Mouse (Mus musculus): Measurements from ENCODE around the gene Scn9a. TPM values are rescaled to one million over a fixed set of nuclear protein-coding genes. Genes with fewer than 3 reads are reported as not detected.

The Scn9a gene
- total RNA-seq, 2 experiments from 2014 or later: not detected

DNA sequence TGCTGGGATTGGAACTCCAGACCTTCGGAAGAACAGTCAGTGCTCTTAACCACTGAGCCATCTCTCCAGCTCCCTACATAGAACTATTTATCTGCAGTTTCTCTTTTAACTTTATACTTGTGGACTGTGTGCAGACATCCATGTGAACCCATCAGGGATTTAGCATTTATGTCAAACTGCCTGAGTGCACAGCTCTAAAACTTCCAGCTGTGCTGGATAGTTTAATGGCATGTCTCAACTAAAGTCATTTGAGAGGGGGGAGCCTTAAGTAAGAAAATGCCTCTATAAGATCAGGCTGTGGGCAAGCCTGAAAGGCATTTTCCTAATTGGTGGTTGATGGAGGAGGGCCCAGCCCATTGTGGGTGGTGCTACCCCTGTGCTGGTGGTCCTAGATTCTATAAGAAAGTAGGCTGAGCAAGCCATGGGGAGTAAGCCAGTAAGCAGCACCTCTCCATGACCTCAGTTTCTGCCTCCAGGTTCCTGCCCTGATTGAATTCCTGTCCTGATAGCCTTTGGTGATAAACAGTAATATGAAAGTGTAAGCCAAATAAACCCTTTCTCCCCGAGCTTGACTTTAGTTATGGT, 169.8 kb downstream of the Scn9a start:
- no peak for ATAC-seq (replicated peaks; ENCODE audit: low FRiP score, poor library complexity, severe bottlenecking)

DNA sequence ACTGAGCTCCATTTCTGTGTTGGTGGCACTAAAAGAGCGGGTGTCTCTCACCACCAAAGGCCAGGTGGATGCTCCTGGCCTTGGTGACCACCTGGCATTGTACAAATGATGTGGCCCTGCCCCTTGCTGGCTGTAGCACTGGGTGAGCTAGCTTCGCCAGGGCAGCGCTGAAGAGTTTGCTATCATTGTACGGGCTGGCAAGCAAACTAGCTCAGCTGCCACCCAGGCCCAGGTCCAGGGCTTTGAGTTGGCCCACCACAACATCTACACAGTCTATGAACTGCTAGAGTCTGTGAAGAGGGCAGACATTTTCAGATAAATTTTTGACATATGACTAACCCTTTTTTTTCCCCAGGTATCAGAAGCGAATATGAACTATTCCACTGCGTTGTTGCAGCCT, 170.8 kb downstream of the Scn9a start:
- no peak for ATAC-seq (replicated peaks; ENCODE audit: low FRiP score, poor library complexity, severe bottlenecking)

DNA sequence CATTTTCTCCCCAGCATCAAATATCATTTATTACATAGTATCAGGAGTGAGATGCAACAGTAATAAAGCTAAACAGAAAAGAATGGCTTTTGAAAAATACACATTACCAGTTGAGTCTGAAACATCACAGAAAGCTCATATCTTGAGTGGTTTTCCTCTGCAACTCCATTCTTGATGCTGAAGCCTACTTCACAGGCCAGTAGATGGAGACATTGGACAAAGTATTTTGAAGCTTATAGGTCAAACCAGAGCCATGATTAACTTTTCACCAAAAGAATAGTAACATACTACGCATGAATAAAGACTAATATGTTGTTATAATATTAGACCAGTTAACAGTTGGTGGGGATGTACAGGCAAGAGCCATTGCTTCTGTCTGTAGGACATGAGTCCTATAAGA, 172.3 kb downstream of the Scn9a start:
- ATAC-seq (replicated peaks; ENCODE audit: low FRiP score, poor library complexity, severe bottlenecking): no peak

DNA sequence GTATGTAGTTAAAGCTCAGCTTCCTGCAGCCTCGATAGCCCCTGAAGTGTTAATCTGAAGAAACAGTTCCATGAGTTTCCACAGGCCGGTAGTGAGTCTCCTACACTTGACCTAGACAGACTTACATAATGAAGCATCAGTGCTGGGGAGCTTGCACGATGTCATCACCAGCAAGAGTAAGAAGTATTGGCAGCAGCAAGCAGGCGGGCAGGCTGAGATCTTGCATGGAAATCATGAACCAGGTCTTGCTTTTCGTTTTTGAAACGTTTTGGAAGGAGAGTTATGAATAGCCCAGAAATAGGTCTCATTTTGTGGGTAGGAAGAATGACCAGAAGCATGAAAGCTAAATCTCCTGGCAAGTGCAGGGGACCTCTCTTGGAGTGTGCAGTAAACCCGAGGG, 194.1 kb downstream of the Scn9a start, which contains the start of gene Scn1a:
Scn1a (minus strand) TSS at position 130 of the 400 bp plus-strand sequence.
- no peak for ATAC-seq (replicated peaks; ENCODE audit: low FRiP score, poor library complexity, severe bottlenecking)

DNA sequence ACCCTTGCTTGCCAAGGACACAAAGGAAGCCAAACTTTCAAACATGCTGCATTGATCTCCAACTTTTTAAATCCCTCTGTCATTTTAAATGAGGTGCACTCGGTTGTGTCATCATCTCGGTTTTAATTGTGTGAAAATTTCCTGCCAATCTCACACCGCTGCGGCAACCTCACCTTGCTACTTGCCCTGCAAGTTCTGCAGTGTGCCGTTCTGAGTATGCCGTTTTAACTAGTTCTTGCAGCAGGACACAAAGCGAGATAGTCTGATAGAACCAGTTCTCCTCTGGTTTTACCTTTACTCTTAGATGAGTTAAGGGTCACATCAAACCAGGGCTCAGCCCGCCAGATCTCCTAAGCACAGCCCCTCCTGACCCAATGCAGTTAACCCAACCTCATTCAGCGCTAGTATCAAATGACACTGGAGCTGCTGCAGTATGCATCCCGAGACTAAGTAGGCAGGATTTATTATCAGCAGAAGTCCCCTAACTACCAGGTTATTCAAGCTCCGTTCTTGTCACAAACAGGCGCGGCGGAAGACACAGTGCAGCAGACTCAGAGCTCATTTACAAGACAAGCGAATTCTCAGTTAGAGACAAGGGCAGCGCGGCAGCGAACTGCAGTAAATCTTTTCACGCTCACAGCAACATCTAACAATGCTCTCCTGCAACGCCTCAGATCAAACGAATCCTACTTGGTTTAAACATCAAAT, 194.8 kb downstream of the Scn9a start:
- ATAC-seq (replicated peaks; ENCODE audit: low FRiP score, poor library complexity, severe bottlenecking): no peak

DNA sequence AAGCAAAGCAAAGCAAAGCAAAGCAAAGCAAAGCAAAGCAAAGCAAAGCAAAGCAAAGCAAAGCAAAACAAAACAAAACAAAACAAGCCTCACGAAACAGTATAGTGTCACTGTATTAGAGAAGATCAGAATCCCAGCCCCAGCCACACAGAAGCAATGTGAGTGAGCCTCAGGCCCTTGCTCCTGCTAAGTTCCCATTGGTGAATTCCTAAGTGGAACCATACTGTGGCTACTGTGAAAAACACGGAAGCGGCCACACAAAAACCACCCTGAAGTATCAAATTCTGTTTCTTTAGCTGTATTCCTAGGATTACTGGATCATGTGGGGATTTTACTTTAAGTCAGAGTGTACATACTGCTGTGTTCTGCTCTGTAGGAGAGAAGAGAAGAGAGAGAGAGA, 198.5 kb downstream of the Scn9a start:
- no peak for ATAC-seq (replicated peaks; ENCODE audit: low FRiP score, poor library complexity, severe bottlenecking)

Other genes starting within 250 kb of the Scn9a start
- gene Scn1a, start 194.1 kb downstream of the Scn9a start, total RNA-seq (2015; ENCODE audit: low replicate concordance): not detected in 2 replicates
- gene Scn1a, start 194.1 kb downstream of the Scn9a start, total RNA-seq (2017; ENCODE audit: low replicate concordance): not detected in 2 replicates
- not detected in 2 replicates for gene Scn7a, start 150.0 kb upstream of the Scn9a start, total RNA-seq (2015; ENCODE audit: low replicate concordance)
- not detected in 2 replicates for gene Scn7a, start 150.0 kb upstream of the Scn9a start, total RNA-seq (2017; ENCODE audit: low replicate concordance)